Mouse (Mus musculus): Measurements from ENCODE around the gene Nolc1.
"Not testable (repeated sequence)": the region's sequence is repeated elsewhere in the genome, so short reads cannot be mapped to it uniquely, and the experiment has no call there.

GRCm38 (mm10) chr19:46129737-46130136 is 54.1 kb downstream of the Nolc1 start:
- TF ChIP-seq CTCF, EP300 (IDR thresholded peaks at IDR 0.05): not testable (repeated sequence)

Data from lung, postnatal 0 days (tissue).